Mouse (Mus musculus): ENCODE data around the gene Cpt1c.

The Cpt1c gene

GRCm38 (mm10) chr7:44915314-44915713 lies 59.3 kb downstream of the Cpt1c start:
- DNase-seq, result no peak

GRCm38 (mm10) chr7:44914396-44914795 lies 60.3 kb downstream of the Cpt1c start:
- no peak for DNase-seq
